Mouse (Mus musculus) heart, embryonic 13.5 days (tissue): ENCODE measurements at regions not wholly inside any gene's neighbourhood (a gene's known extent, or its start where the extent isn't known, plus 50 kb on each side); places are given as distances from the start of the nearest gene placed in this dataset.

Source experiments
- ATAC-seq: fragments of 200-750 bp; cut with Nextera tagmentation; 2 replicates; pipeline ENCODE4 v1.8.0; 2017; ENCODE audit warnings: moderate TSS enrichment; ENCODE audit not compliant: insufficient number of reproducible peaks, low FRiP score, low TSS enrichment; ENCODE audit errors: extremely low read depth
- H3K27ac ChIP-seq: fragments of 300-500 bp; sonication (generic); replicated peaks from 2 replicates; pipeline ENCODE4 v1.5.1; 2015; ENCODE audit warnings: moderate library complexity, mild to moderate bottlenecking, inconsistent platforms
- H3K27me3 ChIP-seq: fragments of 300-500 bp; sonication (generic); replicated peaks from 2 replicates; pipeline ENCODE4 v1.6.1; 2015; ENCODE audit warnings: mild to moderate bottlenecking, inconsistent platforms
- H3K36me3 ChIP-seq: fragments of 300-500 bp; sonication (generic); 2 replicates; pipeline ENCODE4 v1.6.1; 2015; ENCODE audit warnings: mild to moderate bottlenecking, inconsistent platforms
- H3K4me1 ChIP-seq: fragments of 300-500 bp; sonication (generic); 2 replicates; pipeline ENCODE4 v1.6.1; 2015; ENCODE audit warnings: inconsistent platforms
- H3K4me2 ChIP-seq: fragments of 300-500 bp; sonication (generic); 2 replicates; pipeline ENCODE4 v1.6.1; 2015; ENCODE audit warnings: inconsistent platforms, mild to moderate bottlenecking, moderate library complexity
- H3K4me3 ChIP-seq: fragments of 300-500 bp; sonication (generic); 2 replicates; pipeline ENCODE4 v1.5.1; 2015; ENCODE audit warnings: moderate library complexity, mild to moderate bottlenecking, inconsistent platforms
- H3K9ac ChIP-seq: fragments of 300-500 bp; sonication (generic); 2 replicates; pipeline ENCODE4 v1.6.1; 2015; ENCODE audit warnings: inconsistent platforms, mild to moderate bottlenecking, moderate library complexity
- H3K9me3 ChIP-seq: fragments of 300-500 bp; sonication (generic); 2 replicates; pipeline ENCODE4 v1.6.1; 2016; ENCODE audit warnings: inconsistent platforms
- WGBS: fragments of 180-500 bp; shearing (Covaris S2); methylation state at CpG from one replicate; pipeline ENCODE4 v1.1.7; 2015; ENCODE audit warnings: mixed read lengths; 5-methylcytosine and 5-hydroxymethylcytosine counted together

GRCm38 (mm10) chr8:54464977-54465376 is 64.4 kb upstream of the Asb5 start:
- peaks cover 16% of the 10 kb centered on the region for H3K4me1 ChIP-seq
- H3K4me3 ChIP-seq: no peak overlapping the region
- H3K36me3 ChIP-seq: no peaks in the 10 kb centered on the region
- H3K4me2 ChIP-seq: no peak overlapping the region
- ATAC-seq: no peak
- H3K9ac ChIP-seq: no peak overlapping the region
- WGBS: 19% methylated on average over 5 of the region's 5 CpGs
- no peaks in the 10 kb centered on the region for H3K27me3 ChIP-seq
- H3K27ac ChIP-seq: no peak overlapping the region
- H3K9me3 ChIP-seq: no peaks in the 10 kb centered on the region

DNA sequence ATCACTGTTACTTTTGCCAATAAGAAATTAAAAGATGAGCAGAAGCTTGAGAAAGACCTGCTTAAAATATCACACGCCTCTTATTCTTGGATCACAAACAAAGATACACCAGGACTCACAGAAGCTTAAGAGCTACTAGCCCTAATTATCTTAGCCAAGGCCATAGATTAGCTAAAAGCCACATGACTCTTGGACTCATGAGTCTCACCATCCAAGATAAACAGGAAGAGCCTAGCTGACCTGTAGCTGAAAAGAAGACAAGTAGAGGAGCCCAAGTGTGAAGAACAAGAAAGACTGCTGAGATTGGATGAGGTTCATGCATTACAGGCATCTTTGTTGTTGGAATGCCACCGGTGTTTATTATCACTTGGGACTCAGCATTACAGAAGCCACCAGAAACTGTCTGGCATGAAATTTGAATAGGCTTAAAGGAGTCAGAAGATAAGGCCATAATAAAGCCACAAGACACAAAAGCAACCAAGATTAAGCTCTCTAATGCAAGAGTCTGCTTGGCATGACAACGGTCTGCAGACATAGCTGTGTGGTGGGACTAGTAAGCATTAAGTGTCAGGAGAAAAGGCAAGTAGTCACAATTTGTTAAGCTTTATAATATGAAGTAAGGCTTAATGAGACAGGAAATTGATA is 63.8 kb upstream of the Asb5 start:
- WGBS: 21% methylated on average over 3 of the region's 3 CpGs
- Histone ChIP-seq H3K4me2 (no peak overlapping the region), H3K27me3 (no peaks in the 10 kb centered on the region), H3K9me3 (no peaks in the 10 kb centered on the region), H3K4me3 (no peak overlapping the region), H3K9ac (no peak overlapping the region), H3K36me3 (no peaks in the 10 kb centered on the region), H3K4me1 (peaks cover 16% of the 10 kb centered on the region), H3K27ac (no peak overlapping the region)
- ATAC-seq: no peak
